Mouse (Mus musculus): ENCODE data around the gene Mdp1. TPM values are rescaled to one million over a fixed set of nuclear protein-coding genes. Genes with fewer than 3 reads are reported as not detected.

Mdp1 gene
- polyA plus RNA-seq, 1 experiment from 2014 or later, result 56.0 TPM

- no peak overlapping the region for H3K9ac ChIP-seq
- H3K27me3 ChIP-seq, result no peaks in the 10 kb centered on the region
- peaks cover 55% of the 10 kb centered on the region for H3K36me3 ChIP-seq
- ATAC-seq (ENCODE audit: insufficient number of reproducible peaks, low FRiP score, low TSS enrichment, low read depth), result no peak
- H3K9me3 ChIP-seq, result no peaks in the 10 kb centered on the region
- no peak overlapping the region for H3K4me3 ChIP-seq
- H3K27ac ChIP-seq, result no peak overlapping the region
- peaks cover 23% of the 10 kb centered on the region for H3K4me1 ChIP-seq
- no peak overlapping the region for H3K4me2 ChIP-seq
- whole genome bisulfite sequencing, result 93% methylated on average over 13 of the region's 13 CpGs
Measured at GRCm38 (mm10) chr14:55641291-55641690, 19.0 kb downstream of the Mdp1 start.

- no peak overlapping the region for H3K4me2 ChIP-seq
- WGBS, result 93% methylated on average over 14 of the region's 14 CpGs
- peaks cover 23% of the 10 kb centered on the region for H3K4me1 ChIP-seq
- no peaks in the 10 kb centered on the region for H3K9me3 ChIP-seq
- no peak for ATAC-seq (ENCODE audit: insufficient number of reproducible peaks, low FRiP score, low TSS enrichment, low read depth)
- H3K4me3 ChIP-seq, result no peak overlapping the region
- H3K36me3 ChIP-seq, result peaks cover 57% of the 10 kb centered on the region
- H3K27ac ChIP-seq, result no peak overlapping the region
- H3K9ac ChIP-seq, result no peak overlapping the region
- H3K27me3 ChIP-seq, result no peaks in the 10 kb centered on the region
Measured at GRCm38 (mm10) chr14:55640816-55641215, 19.5 kb downstream of the Mdp1 start.

- 94% methylated on average over 9 of the region's 9 CpGs for WGBS
- Histone ChIP-seq H3K36me3 (peaks cover 73% of the 10 kb centered on the region), H3K9ac (no peak within 1 kb of the TSS), H3K4me3 (no peak within 1 kb of the TSS), H3K4me2 (no peak within 1 kb of the TSS), H3K4me1 (peaks cover 24% of the 10 kb centered on the region), H3K27ac (no peak within 1 kb of the TSS), H3K9me3 (no peaks in the 10 kb centered on the region), H3K27me3 (no peaks in the 10 kb centered on the region)
- no peak for ATAC-seq (ENCODE audit: insufficient number of reproducible peaks, low FRiP score, low TSS enrichment, low read depth)
Measured at GRCm38 (mm10) chr14:55637795-55638194, 22.5 kb downstream of the Mdp1 start, which contains the start of gene Gm49378. Gene Gm49378, minus strand, starts transcription at chr14:55637895.

- Histone ChIP-seq H3K36me3 (peaks cover 82% of the 10 kb centered on the region), H3K27ac (peak within 1 kb of the TSS; percentile 89)
Measured at GRCm38 (mm10) chr14:55635523-55636007, 24.7 kb downstream of the Mdp1 start, which contains the start of gene Ipo4. Gene Ipo4, minus strand, starts transcription at chr14:55635957.

GRCm38 (mm10) chr14:55634874-55635522 is 25.3 kb downstream of the Mdp1 start:
- no peaks in the 10 kb centered on the region for H3K27me3 ChIP-seq
- H3K27ac ChIP-seq, result peak overlapping the region; percentile 89
- ATAC-seq (ENCODE audit: insufficient number of reproducible peaks, low FRiP score, low TSS enrichment, low read depth), result peak; percentile 57
- H3K4me1 ChIP-seq, result peaks cover 14% of the 10 kb centered on the region
- H3K4me3 ChIP-seq, result peak overlapping the region; percentile 78
- H3K4me2 ChIP-seq, result peak overlapping the region; percentile 80
- WGBS, result 3% methylated on average over 23 of the region's 23 CpGs
- H3K36me3 ChIP-seq, result peaks cover 82% of the 10 kb centered on the region
- H3K9me3 ChIP-seq, result no peaks in the 10 kb centered on the region
- H3K9ac ChIP-seq, result peak overlapping the region; percentile 87

More at GRCm38 (mm10) chr14:55635523-55636007, 24.7 kb downstream of the Mdp1 start, which contains the start of gene Ipo4:
- H3K4me1 ChIP-seq, result peaks cover 14% of the 10 kb centered on the region
- H3K9me3 ChIP-seq, result no peaks in the 10 kb centered on the region
- H3K9ac ChIP-seq, result peak within 1 kb of the TSS; percentile 87
- H3K4me3 ChIP-seq, result peak within 1 kb of the TSS; percentile 78
- peak; percentile 84 for ATAC-seq (ENCODE audit: insufficient number of reproducible peaks, low FRiP score, low TSS enrichment, low read depth)
- H3K4me2 ChIP-seq, result peak within 1 kb of the TSS; percentile 80
- H3K27me3 ChIP-seq, result no peaks in the 10 kb centered on the region
- 1% methylated on average over 33 of the region's 33 CpGs for WGBS

- no peak for ATAC-seq (ENCODE audit: insufficient number of reproducible peaks, low FRiP score, low TSS enrichment, low read depth)
- Histone ChIP-seq H3K4me2 (no peak overlapping the region), H3K4me3 (no peak overlapping the region), H3K36me3 (peaks cover 100% of the 10 kb centered on the region), H3K9ac (no peak overlapping the region), H3K4me1 (peaks cover 6% of the 10 kb centered on the region), H3K27ac (no peak overlapping the region), H3K27me3 (no peaks in the 10 kb centered on the region), H3K9me3 (no peaks in the 10 kb centered on the region)
- 56% methylated on average over 5 of the region's 5 CpGs for whole genome bisulfite sequencing
Measured at GRCm38 (mm10) chr14:55629312-55629711, 31.0 kb downstream of the Mdp1 start.

- Histone ChIP-seq H3K4me1 (no peaks in the 10 kb centered on the region), H3K4me3 (no peak overlapping the region), H3K4me2 (no peak overlapping the region), H3K9me3 (no peaks in the 10 kb centered on the region), H3K36me3 (peaks cover 98% of the 10 kb centered on the region), H3K9ac (no peak overlapping the region), H3K27me3 (no peaks in the 10 kb centered on the region), H3K27ac (no peak overlapping the region)
- ATAC-seq (ENCODE audit: insufficient number of reproducible peaks, low FRiP score, low TSS enrichment, low read depth), result no peak
- WGBS, result 80% methylated on average over 27 of the region's 27 CpGs
Measured at GRCm38 (mm10) chr14:55628077-55628827, 32.1 kb downstream of the Mdp1 start.

- 44% methylated on average over 22 of the region's 22 CpGs for WGBS
- H3K4me2 ChIP-seq, result peak overlapping the region; percentile 37
- H3K9me3 ChIP-seq, result no peaks in the 10 kb centered on the region
- H3K4me1 ChIP-seq, result peaks cover 6% of the 10 kb centered on the region; the same call in 1 of the 2 replicates
- H3K36me3 ChIP-seq, result 0 out of 2 replicates have a peak, but pooled peaks cover 5% of the 10 kb centered on the region
- no peaks in the 10 kb centered on the region for H3K27me3 ChIP-seq
- H3K9ac ChIP-seq, result no peak overlapping the region
- no peak for ATAC-seq (ENCODE audit: insufficient number of reproducible peaks, low FRiP score, low TSS enrichment, low read depth)
- H3K27ac ChIP-seq, result no peak overlapping the region
- H3K4me3 ChIP-seq, result peak overlapping the region; percentile 20
Measured at GRCm38 (mm10) chr14:55618486-55619195, 41.7 kb downstream of the Mdp1 start.

GRCm38 (mm10) chr14:55617822-55618221 is 42.5 kb downstream of the Mdp1 start, which contains the start of gene Rec8:
Gene Rec8, plus strand, starts transcription at chr14:55618037.
- H3K4me3 ChIP-seq, result peak within 1 kb of the TSS; percentile 20
- 17% methylated on average over 21 of the region's 21 CpGs for WGBS
- no peak within 1 kb of the TSS for H3K27ac ChIP-seq
- H3K4me2 ChIP-seq, result peak within 1 kb of the TSS; percentile 37
- ATAC-seq (ENCODE audit: insufficient number of reproducible peaks, low FRiP score, low TSS enrichment, low read depth), result peak; percentile 42; the same call in 1 of the 2 replicates
- H3K9ac ChIP-seq, result no peak within 1 kb of the TSS
- no peaks in the 10 kb centered on the region for H3K27me3 ChIP-seq
- no peaks in the 10 kb centered on the region for H3K36me3 ChIP-seq
- no peaks in the 10 kb centered on the region for H3K9me3 ChIP-seq
- H3K4me1 ChIP-seq, result peaks cover 6% of the 10 kb centered on the region; the same call in 1 of the 2 replicates

GRCm38 (mm10) chr14:55616844-55617243 is 43.5 kb downstream of the Mdp1 start:
- Histone ChIP-seq H3K27ac (no peak overlapping the region), H3K4me3 (no peak overlapping the region), H3K27me3 (no peaks in the 10 kb centered on the region), H3K9me3 (no peaks in the 10 kb centered on the region), H3K36me3 (no peaks in the 10 kb centered on the region), H3K4me1 (peaks cover 6% of the 10 kb centered on the region; the same call in 1 of the 2 replicates), H3K9ac (no peak overlapping the region), H3K4me2 (no peak overlapping the region)
- 78% methylated on average over 2 of the region's 2 CpGs for WGBS
- no peak for ATAC-seq (ENCODE audit: insufficient number of reproducible peaks, low FRiP score, low TSS enrichment, low read depth)

GRCm38 (mm10) chr14:55615876-55616275 is 44.4 kb downstream of the Mdp1 start:
- Histone ChIP-seq H3K4me2 (no peak overlapping the region), H3K27ac (no peak overlapping the region), H3K27me3 (no peaks in the 10 kb centered on the region), H3K4me3 (no peak overlapping the region), H3K36me3 (no peaks in the 10 kb centered on the region), H3K4me1 (peaks cover 6% of the 10 kb centered on the region; the same call in 1 of the 2 replicates), H3K9ac (no peak overlapping the region), H3K9me3 (no peaks in the 10 kb centered on the region)
- 55% methylated on average over 2 of the region's 2 CpGs for WGBS
- ATAC-seq (ENCODE audit: insufficient number of reproducible peaks, low FRiP score, low TSS enrichment, low read depth), result no peak
